Mouse (Mus musculus) thymus, adult 2 months (tissue): ENCODE data around the gene Dlg3. TPM values are rescaled to one million over a fixed set of nuclear protein-coding genes. Genes with fewer than 3 reads are reported as not detected.

ENCODE experiments used
- DNase-seq: peaks from one replicate; pipeline ENCODE4 v3.0.0; 2021
- H3K27ac ChIP-seq: fragments of 200-500 bp; 2 replicates; pipeline ENCODE4 v1.5.1; 2012; ENCODE audit warnings: low read length, control low read depth; ENCODE audit not compliant: control insufficient read depth, insufficient read depth
- H3K27me3 ChIP-seq: fragments of 200-500 bp; 2 replicates; pipeline ENCODE4 v1.6.1; 2012; ENCODE audit warnings: mild to moderate bottlenecking, low read length, moderate library complexity, mixed read lengths; ENCODE audit not compliant: control insufficient read depth, insufficient read depth
- H3K36me3 ChIP-seq: fragments of 200-500 bp; 2 replicates; pipeline ENCODE4 v1.6.1; 2012; ENCODE audit warnings: mild to moderate bottlenecking, low read length, moderate library complexity; ENCODE audit not compliant: control insufficient read depth, insufficient read depth
- H3K4me1 ChIP-seq: fragments of 200-500 bp; replicated peaks from 2 replicates; pipeline ENCODE4 v1.6.1; 2012; ENCODE audit warnings: low read length; ENCODE audit not compliant: control insufficient read depth, insufficient read depth
- H3K4me3 ChIP-seq: fragments of 200-500 bp; 2 replicates; pipeline ENCODE4 v1.5.1; 2012; ENCODE audit warnings: mild to moderate bottlenecking, low read length, control low read depth, moderate library complexity; ENCODE audit not compliant: control insufficient read depth, insufficient read depth
- CTCF ChIP-seq: fragments of 200-500 bp; IDR thresholded peaks from 2 replicates; pipeline ENCODE4 v1.5.1; 2012; ENCODE audit warnings: mild to moderate bottlenecking, control low read depth, low read length, moderate library complexity, borderline replicate concordance; ENCODE audit not compliant: control insufficient read depth, poor library complexity, insufficient read depth; ENCODE audit errors: extremely low read depth
- POLR2A ChIP-seq: fragments of 200-500 bp; IDR thresholded peaks from 2 replicates; pipeline ENCODE4 v1.6.1; 2012; ENCODE audit warnings: mild to moderate bottlenecking, low read length, control low read depth, moderate library complexity; ENCODE audit not compliant: control insufficient read depth, poor library complexity, insufficient read depth; ENCODE audit errors: extremely low read depth
- WGBS: fragments of 180-500 bp; shearing (Covaris S2); methylation state at CpG from one replicate; pipeline ENCODE4 v1.1.7; 2018; 5-methylcytosine and 5-hydroxymethylcytosine counted together
- polyA plus RNA-seq: library from polyadenylated mRNA; depleted of rRNA; stranded (reverse); fragments of >200 nt; gene quantifications from 2 replicates; pipeline ENCODE4 v1.2.3, GENCODE M21; 2012

Gene Dlg3
- polyA plus RNA-seq, 1 experiment: 10.2 TPM

DNA sequence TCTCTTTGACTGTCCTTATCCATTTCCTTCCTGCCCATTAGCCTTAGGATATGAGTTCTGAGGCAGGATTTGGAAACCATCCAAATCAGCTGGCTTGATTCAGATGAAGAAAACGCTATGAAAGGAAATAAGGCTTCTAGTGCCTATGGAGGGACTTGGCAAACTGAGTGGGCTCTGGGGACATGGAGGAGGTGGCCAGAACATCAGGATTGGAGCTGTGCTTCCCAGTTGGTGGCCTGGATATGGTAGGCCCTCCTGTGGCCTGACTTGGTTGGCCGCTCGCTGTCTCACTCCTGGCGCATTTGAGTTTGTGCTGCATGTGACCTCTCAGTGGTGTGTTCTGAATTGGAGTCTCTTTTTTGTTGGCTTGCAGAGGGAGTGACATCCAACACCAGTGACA, 43.6 kb downstream of the Dlg3 start:
- Histone ChIP-seq H3K36me3 (peaks cover 11% of the 10 kb centered on the region; the same call in 1 of the 2 replicates), H3K4me1 (no peaks in the 10 kb centered on the region), H3K27ac (no peak overlapping the region), H3K27me3 (no peaks in the 10 kb centered on the region), H3K4me3 (no peak overlapping the region)
- no peak for DNase-seq
- 92% methylated on average over 4 of the region's 4 CpGs for WGBS
- TF ChIP-seq CTCF: no peak
- TF ChIP-seq POLR2A: no peak

DNA sequence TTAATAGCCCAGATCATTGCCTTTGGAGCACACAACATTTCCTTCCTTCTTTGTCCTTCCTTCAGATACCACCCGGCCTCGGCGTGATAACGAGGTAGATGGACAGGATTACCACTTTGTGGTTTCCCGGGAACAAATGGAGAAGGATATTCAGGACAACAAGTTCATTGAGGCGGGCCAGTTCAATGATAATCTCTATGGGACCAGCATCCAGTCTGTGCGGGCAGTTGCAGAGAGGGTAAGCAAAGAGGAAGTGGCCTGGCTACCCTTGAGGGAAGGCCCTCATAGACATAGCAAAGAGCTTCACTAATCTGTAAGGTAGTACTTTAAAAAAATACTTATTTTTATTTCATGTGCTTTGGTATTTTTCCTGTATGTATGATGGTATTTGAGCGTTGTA, 46.6 kb downstream of the Dlg3 start:
- H3K4me3 ChIP-seq: no peak overlapping the region
- H3K27ac ChIP-seq: no peak overlapping the region
- no peaks in the 10 kb centered on the region for H3K4me1 ChIP-seq
- H3K27me3 ChIP-seq: no peaks in the 10 kb centered on the region
- DNase-seq: no peak
- 55% methylated on average over 8 of the region's 8 CpGs for WGBS
- TF ChIP-seq CTCF (no peak), POLR2A (no peak)
- H3K36me3 ChIP-seq: peaks cover 3% of the 10 kb centered on the region; the same call in 1 of the 2 replicates

DNA sequence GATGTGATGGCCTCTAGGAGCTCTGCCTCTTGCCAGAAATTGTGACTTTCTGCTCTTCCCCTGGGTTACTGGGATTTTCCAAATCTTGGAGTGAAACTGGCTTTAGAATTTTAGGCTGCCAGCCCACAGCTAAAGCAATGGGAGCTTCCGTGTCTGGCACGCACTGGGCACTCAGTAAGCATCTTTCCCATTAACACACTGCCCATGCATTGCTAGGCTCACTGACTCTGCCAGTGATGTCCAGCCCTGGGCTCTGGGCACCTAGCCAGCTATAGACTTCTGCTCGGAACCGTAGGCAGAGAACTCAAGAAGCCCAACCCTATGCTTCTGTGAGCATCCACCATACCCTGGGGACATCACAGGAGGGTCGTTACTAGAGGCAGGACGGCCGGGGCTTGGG, 48.2 kb downstream of the Dlg3 start:
- Histone ChIP-seq H3K4me1 (no peaks in the 10 kb centered on the region), H3K27ac (no peak overlapping the region), H3K4me3 (no peak overlapping the region), H3K27me3 (no peaks in the 10 kb centered on the region), H3K36me3 (peaks cover 3% of the 10 kb centered on the region; the same call in 1 of the 2 replicates)
- TF ChIP-seq POLR2A (no peak), CTCF (no peak)
- DNase-seq: no peak
- 97% methylated on average over 7 of the region's 7 CpGs for WGBS

DNA sequence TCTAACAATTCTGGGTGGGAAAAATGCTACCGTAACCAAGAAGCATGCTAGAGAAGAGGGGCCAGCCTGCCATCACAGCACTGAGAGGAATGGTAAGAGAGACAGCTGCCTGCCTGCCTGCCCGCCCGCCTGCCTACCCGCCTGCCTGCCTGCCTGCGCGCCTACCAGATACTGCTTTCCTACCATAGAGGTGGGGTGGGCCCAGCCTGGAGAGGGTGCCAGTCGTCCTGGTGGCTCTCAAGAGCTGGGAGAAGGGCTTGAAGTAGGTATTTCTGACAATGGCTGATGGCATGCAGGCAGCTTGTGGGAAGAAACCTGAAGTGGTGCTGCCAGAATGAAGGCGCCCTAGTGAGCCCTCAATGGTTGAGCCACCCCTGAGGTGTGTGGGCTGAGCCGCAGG, 51.2 kb downstream of the Dlg3 start:
- WGBS: 96% methylated on average over 9 of the region's 9 CpGs
- TF ChIP-seq POLR2A (no peak), CTCF (no peak)
- Histone ChIP-seq H3K4me3 (no peak overlapping the region), H3K4me1 (no peaks in the 10 kb centered on the region), H3K27me3 (no peaks in the 10 kb centered on the region), H3K36me3 (peaks cover 3% of the 10 kb centered on the region; the same call in 1 of the 2 replicates), H3K27ac (no peak overlapping the region)
- DNase-seq: no peak

DNA sequence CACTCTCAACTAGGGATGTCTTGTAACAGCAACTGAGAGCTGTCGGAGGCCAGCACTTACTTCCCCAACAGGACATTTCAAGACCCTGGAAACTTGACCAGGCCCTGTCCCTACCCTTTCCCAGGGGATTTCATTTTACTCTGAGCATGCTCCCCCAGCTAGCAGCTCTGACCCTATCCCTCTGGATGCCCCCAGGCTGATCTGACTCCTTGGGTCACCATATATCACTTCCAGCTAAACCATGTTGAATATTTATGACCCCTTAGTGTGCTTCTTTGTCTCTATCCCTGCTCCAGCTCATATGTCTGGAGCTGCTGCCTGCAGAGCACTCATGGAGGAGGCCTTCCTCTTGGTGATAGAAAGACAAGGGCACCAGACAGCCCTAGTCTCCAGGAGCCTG, 53.6 kb downstream of the Dlg3 start:
- 89% methylated on average over 1 of the region's 1 CpGs for WGBS
- no peak overlapping the region for H3K27ac ChIP-seq
- no peak overlapping the region for H3K4me3 ChIP-seq
- TF ChIP-seq CTCF (no peak), POLR2A (no peak)
- H3K36me3 ChIP-seq: no peaks in the 10 kb centered on the region; the same call in 1 of the 2 replicates
- DNase-seq: no peak
- no peaks in the 10 kb centered on the region for H3K4me1 ChIP-seq
- no peaks in the 10 kb centered on the region for H3K27me3 ChIP-seq

DNA sequence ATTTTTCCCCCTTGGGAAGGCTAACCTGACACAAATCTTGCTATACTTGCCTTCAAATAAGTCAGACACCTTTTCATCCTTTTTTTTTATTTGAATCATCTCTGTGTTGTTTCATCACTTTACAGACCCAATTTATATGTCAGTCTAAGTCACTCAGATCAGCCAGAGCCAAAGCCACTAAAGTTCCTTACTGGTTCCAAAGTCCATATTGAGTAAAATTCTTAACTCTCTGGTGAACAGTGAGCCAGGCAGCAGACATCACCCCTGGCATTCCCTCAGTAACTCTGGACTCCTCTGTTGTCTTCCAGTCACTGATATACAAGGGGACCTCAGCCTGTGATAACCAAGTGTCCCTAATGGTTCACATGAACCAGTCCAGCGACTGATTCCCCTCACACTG, 58.0 kb downstream of the Dlg3 start:
- no peaks in the 10 kb centered on the region for H3K27me3 ChIP-seq
- no peak overlapping the region for H3K27ac ChIP-seq
- H3K4me3 ChIP-seq: no peak overlapping the region
- H3K4me1 ChIP-seq: no peaks in the 10 kb centered on the region
- WGBS: 86% methylated on average over 1 of the region's 1 CpGs
- H3K36me3 ChIP-seq: no peaks in the 10 kb centered on the region
- TF ChIP-seq POLR2A (no peak), CTCF (no peak)
- no peak for DNase-seq

DNA sequence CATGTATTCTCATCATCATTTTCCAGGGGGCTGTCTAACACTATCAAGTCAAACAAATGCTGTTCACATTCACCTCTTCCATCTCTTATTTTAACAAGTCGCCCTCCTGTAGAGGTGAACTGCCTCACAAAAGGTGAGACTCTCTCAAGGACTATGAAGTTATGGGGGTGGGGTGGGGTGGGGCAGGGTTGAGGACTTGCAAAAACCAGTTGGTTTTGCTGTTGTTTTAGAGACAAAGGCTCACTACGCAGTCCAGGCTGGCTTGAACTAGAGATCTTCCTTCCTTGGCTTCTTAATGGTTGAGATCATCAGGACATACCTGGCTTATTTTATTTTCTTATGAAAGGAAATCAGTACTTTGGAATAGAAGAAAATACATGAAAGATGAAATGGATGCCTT, 65.3 kb downstream of the Dlg3 start:
- WGBS: 90% methylated on average over 2 of the region's 2 CpGs
- DNase-seq: no peak
- Histone ChIP-seq H3K4me3 (no peak overlapping the region), H3K36me3 (no peaks in the 10 kb centered on the region), H3K27me3 (no peaks in the 10 kb centered on the region), H3K27ac (no peak overlapping the region), H3K4me1 (no peaks in the 10 kb centered on the region)
- TF ChIP-seq CTCF (no peak), POLR2A (no peak)
